Mouse (Mus musculus): Measurements from ENCODE around the gene Pprc1. TPM values are rescaled to one million over a fixed set of nuclear protein-coding genes. Genes with fewer than 3 reads are reported as not detected.

Pprc1 gene
- polyA plus RNA-seq, 1 experiment from 2014 or later = 30.3 TPM

- Histone ChIP-seq H3K36me3 (ENCODE audit: control insufficient read depth, insufficient read depth, low read length) (peaks cover 39% of the 10 kb centered on the region), H3K4me3 (replicated peaks; ENCODE audit: low read length) (no peak overlapping the region)
These were observed 14.3 kb upstream of the Pprc1 start for GRCm38 (mm10) chr19:46030196-46030983.

GRCm38 (mm10) chr19:46031689-46032432 is 12.8 kb upstream of the Pprc1 start:
- Histone ChIP-seq H3K9me3 (replicated peaks; ENCODE audit: control insufficient read depth, low read length) (0 out of 2 replicates have a peak, but pooled peaks cover 3% of the 10 kb centered on the region), H3K4me1 (ENCODE audit: control insufficient read depth, insufficient read depth, low read length) (peaks cover 3% of the 10 kb centered on the region; the same call in 1 of the 2 replicates), H3K27ac (ENCODE audit: low read length) (no peak overlapping the region), H3K36me3 (ENCODE audit: control insufficient read depth, insufficient read depth, low read length) (peaks cover 39% of the 10 kb centered on the region), H3K4me2 (ENCODE audit: low read depth, low read length) (no peak overlapping the region), H3K27me3 (ENCODE audit: control insufficient read depth, insufficient read depth, low read length) (no peaks in the 10 kb centered on the region), H3K4me3 (replicated peaks; ENCODE audit: low read length) (no peak overlapping the region), H3K9ac (ENCODE audit: low read length) (no peak overlapping the region)
- 73% methylated on average over 9 of the region's 9 CpGs for WGBS
- ATAC-seq (ENCODE audit: insufficient read depth, low FRiP score) = 0 out of 2 replicates have a peak, but pooled peaks have one; percentile 17

More at GRCm38 (mm10) chr19:46030196-46030983, 14.3 kb upstream of the Pprc1 start:
- ATAC-seq (ENCODE audit: insufficient read depth, low FRiP score) = no peak
- H3K9me3 ChIP-seq (replicated peaks; ENCODE audit: control insufficient read depth, low read length) = 0 out of 2 replicates have a peak, but pooled peaks cover 3% of the 10 kb centered on the region
- H3K4me1 ChIP-seq (ENCODE audit: control insufficient read depth, insufficient read depth, low read length) = no peaks in the 10 kb centered on the region
- H3K4me2 ChIP-seq (ENCODE audit: low read depth, low read length) = no peak overlapping the region
- H3K27me3 ChIP-seq (ENCODE audit: control insufficient read depth, insufficient read depth, low read length) = no peaks in the 10 kb centered on the region
- no peak overlapping the region for H3K9ac ChIP-seq (ENCODE audit: low read length)
- 90% methylated on average over 10 of the region's 10 CpGs for WGBS
- H3K27ac ChIP-seq (ENCODE audit: low read length) = no peak overlapping the region

- Histone ChIP-seq H3K9me3 (replicated peaks; ENCODE audit: control insufficient read depth, low read length) (0 out of 2 replicates have a peak, but pooled peaks cover 3% of the 10 kb centered on the region), H3K4me2 (ENCODE audit: low read depth, low read length) (no peak overlapping the region), H3K4me1 (ENCODE audit: control insufficient read depth, insufficient read depth, low read length) (peaks cover 14% of the 10 kb centered on the region), H3K4me3 (replicated peaks; ENCODE audit: low read length) (no peak overlapping the region), H3K27ac (ENCODE audit: low read length) (no peak overlapping the region), H3K9ac (ENCODE audit: low read length) (no peak overlapping the region), H3K36me3 (ENCODE audit: control insufficient read depth, insufficient read depth, low read length) (peaks cover 39% of the 10 kb centered on the region), H3K27me3 (ENCODE audit: control insufficient read depth, insufficient read depth, low read length) (no peaks in the 10 kb centered on the region)
- no peak for ATAC-seq (ENCODE audit: insufficient read depth, low FRiP score)
- WGBS = 82% methylated on average over 26 of the region's 26 CpGs
These were observed 11.8 kb upstream of the Pprc1 start for GRCm38 (mm10) chr19:46032731-46033510.

GRCm38 (mm10) chr19:46033911-46034310 is 10.8 kb upstream of the Pprc1 start:
- no peak for ATAC-seq (ENCODE audit: insufficient read depth, low FRiP score)
- H3K36me3 ChIP-seq (ENCODE audit: control insufficient read depth, insufficient read depth, low read length) = peaks cover 39% of the 10 kb centered on the region

GRCm38 (mm10) chr19:46035971-46036370 is 8.7 kb upstream of the Pprc1 start:
- Histone ChIP-seq H3K9ac (ENCODE audit: low read length) (no peak overlapping the region), H3K4me1 (ENCODE audit: control insufficient read depth, insufficient read depth, low read length) (peaks cover 29% of the 10 kb centered on the region), H3K27ac (ENCODE audit: low read length) (no peak overlapping the region), H3K27me3 (ENCODE audit: control insufficient read depth, insufficient read depth, low read length) (no peaks in the 10 kb centered on the region), H3K4me3 (replicated peaks; ENCODE audit: low read length) (no peak overlapping the region), H3K9me3 (replicated peaks; ENCODE audit: control insufficient read depth, low read length) (no peaks in the 10 kb centered on the region), H3K36me3 (ENCODE audit: control insufficient read depth, insufficient read depth, low read length) (peaks cover 34% of the 10 kb centered on the region), H3K4me2 (ENCODE audit: low read depth, low read length) (no peak overlapping the region)
- ATAC-seq (ENCODE audit: insufficient read depth, low FRiP score) = no peak
- WGBS = 84% methylated on average over 13 of the region's 13 CpGs

More at GRCm38 (mm10) chr19:46033911-46034310, 10.8 kb upstream of the Pprc1 start:
- WGBS = 92% methylated on average over 11 of the region's 11 CpGs
- Histone ChIP-seq H3K4me1 (ENCODE audit: control insufficient read depth, insufficient read depth, low read length) (peaks cover 17% of the 10 kb centered on the region), H3K4me3 (replicated peaks; ENCODE audit: low read length) (no peak overlapping the region), H3K9me3 (replicated peaks; ENCODE audit: control insufficient read depth, low read length) (0 out of 2 replicates have a peak, but pooled peaks cover 3% of the 10 kb centered on the region), H3K4me2 (ENCODE audit: low read depth, low read length) (no peak overlapping the region), H3K27ac (ENCODE audit: low read length) (no peak overlapping the region), H3K9ac (ENCODE audit: low read length) (no peak overlapping the region), H3K27me3 (ENCODE audit: control insufficient read depth, insufficient read depth, low read length) (no peaks in the 10 kb centered on the region)

- Histone ChIP-seq H3K9me3 (replicated peaks; ENCODE audit: control insufficient read depth, low read length) (no peaks in the 10 kb centered on the region), H3K27ac (ENCODE audit: low read length) (peak overlapping the region; percentile 89), H3K9ac (ENCODE audit: low read length) (peak overlapping the region; percentile 95), H3K36me3 (ENCODE audit: control insufficient read depth, insufficient read depth, low read length) (peaks cover 31% of the 10 kb centered on the region), H3K4me2 (ENCODE audit: low read depth, low read length) (peak overlapping the region; percentile 92), H3K4me3 (replicated peaks; ENCODE audit: low read length) (peak overlapping the region; percentile 75), H3K27me3 (ENCODE audit: control insufficient read depth, insufficient read depth, low read length) (no peaks in the 10 kb centered on the region), H3K4me1 (ENCODE audit: control insufficient read depth, insufficient read depth, low read length) (peaks cover 36% of the 10 kb centered on the region)
- 63% methylated on average over 13 of the region's 13 CpGs for WGBS
- ATAC-seq (ENCODE audit: insufficient read depth, low FRiP score) = no peak
These were observed 8.0 kb upstream of the Pprc1 start for GRCm38 (mm10) chr19:46036477-46037242.

GRCm38 (mm10) chr19:46037243-46037924 is 7.3 kb upstream of the Pprc1 start:
- Histone ChIP-seq H3K4me3 (replicated peaks; ENCODE audit: low read length) (peak overlapping the region; percentile 75), H3K9ac (ENCODE audit: low read length) (peak overlapping the region; percentile 95), H3K27ac (ENCODE audit: low read length) (peak overlapping the region; percentile 89), H3K36me3 (ENCODE audit: control insufficient read depth, insufficient read depth, low read length) (peaks cover 27% of the 10 kb centered on the region), H3K4me1 (ENCODE audit: control insufficient read depth, insufficient read depth, low read length) (peaks cover 44% of the 10 kb centered on the region), H3K4me2 (ENCODE audit: low read depth, low read length) (peak overlapping the region; percentile 92), H3K27me3 (ENCODE audit: control insufficient read depth, insufficient read depth, low read length) (no peaks in the 10 kb centered on the region), H3K9me3 (replicated peaks; ENCODE audit: control insufficient read depth, low read length) (no peaks in the 10 kb centered on the region)
- 4% methylated on average over 6 of the region's 6 CpGs for WGBS
- peak; percentile 17 for ATAC-seq (ENCODE audit: insufficient read depth, low FRiP score)
